Mouse (Mus musculus) spleen, adult 2 months (tissue): ENCODE measurements around the gene Ap2b1. TPM values are rescaled to one million over a fixed set of nuclear protein-coding genes. Genes with fewer than 3 reads are reported as not detected.
A peak's percentile ranks its signal among the peaks of the same experiment; 100 is the strongest.

Source experiments
- DNase-seq, 2 experiments: peaks; one replicate each; pipeline versions ENCODE4 v3.0.0 to v3.0.0-alpha.2; 2012 to 2021; ENCODE audit warnings: low spot score in 2 of 2, low read depth in 1 of 2
- H3K27ac ChIP-seq: fragments of 200-500 bp; 2 replicates; pipeline ENCODE4 v1.5.1; 2012; ENCODE audit warnings: low read length, inconsistent platforms; ENCODE audit not compliant: insufficient read depth
- H3K27me3 ChIP-seq: fragments of 200-500 bp; 2 replicates; pipeline ENCODE4 v1.6.1; 2012; ENCODE audit warnings: mild to moderate bottlenecking, moderate library complexity, low read length, inconsistent platforms; ENCODE audit not compliant: control insufficient read depth, insufficient read depth
- H3K36me3 ChIP-seq: fragments of 200-500 bp; 2 replicates; pipeline ENCODE4 v1.6.1; 2012; ENCODE audit warnings: mild to moderate bottlenecking, low read length, inconsistent platforms; ENCODE audit not compliant: control insufficient read depth, insufficient read depth
- H3K4me1 ChIP-seq: fragments of 200-500 bp; 2 replicates; pipeline ENCODE4 v1.6.1; 2011; ENCODE audit warnings: inconsistent platforms; ENCODE audit not compliant: control insufficient read depth, insufficient read depth, insufficient read length
- H3K4me3 ChIP-seq: fragments of 200-500 bp; 2 replicates; pipeline ENCODE4 v1.5.1; 2011; ENCODE audit warnings: mild to moderate bottlenecking, inconsistent platforms; ENCODE audit not compliant: insufficient read depth, insufficient read length; ENCODE audit errors: extremely low read depth
- CTCF ChIP-seq: fragments of 200-500 bp; IDR thresholded peaks from 2 replicates; pipeline ENCODE4 v1.5.1; 2011; ENCODE audit warnings: mild to moderate bottlenecking, inconsistent platforms; ENCODE audit not compliant: insufficient read depth, insufficient read length, insufficient replicate concordance; ENCODE audit errors: extremely low read depth
- POLR2A ChIP-seq: fragments of 200-500 bp; IDR thresholded peaks from 2 replicates; pipeline ENCODE4 v1.6.1; 2011; ENCODE audit warnings: low read depth, low read length, inconsistent platforms
- WGBS: fragments of 180-500 bp; shearing (Covaris S2); methylation state at CpG from one replicate; pipeline ENCODE4 v1.1.7; 2018; 5-methylcytosine and 5-hydroxymethylcytosine counted together
- polyA plus RNA-seq: library from polyadenylated mRNA; depleted of rRNA; stranded (reverse); fragments of >200 nt; gene quantifications from 2 replicates; pipeline ENCODE4 v1.2.3, GENCODE M21; 2012

Ap2b1 gene
- polyA plus RNA-seq, 1 experiment, result 26.1 TPM

- Histone ChIP-seq H3K4me3 (peak within 1 kb of the TSS; percentile 27; the same call in 1 of the 2 replicates), H3K4me1 (no peaks in the 10 kb centered on the region), H3K36me3 (no peaks in the 10 kb centered on the region), H3K27me3 (peaks cover 11% of the 10 kb centered on the region), H3K27ac (no peak within 1 kb of the TSS)
- TF ChIP-seq POLR2A (no peak), CTCF (no peak)
- DNase-seq, result no peak
- WGBS, result 6% methylated on average over 31 of the region's 44 CpGs
Observed at GRCm38 (mm10) chr11:83409087-83409754, 110.4 kb downstream of the Ap2b1 start, which contains the start of gene Rasl10b. Gene Rasl10b, plus strand, starts transcription at chr11:83409137.

- no peak for DNase-seq
- H3K4me1 ChIP-seq, result no peaks in the 10 kb centered on the region
- H3K4me3 ChIP-seq, result no peak overlapping the region
- no peaks in the 10 kb centered on the region for H3K36me3 ChIP-seq
- 5% methylated on average over 27 of the region's 40 CpGs for WGBS
- TF ChIP-seq POLR2A (no peak), CTCF (no peak)
- H3K27ac ChIP-seq, result no peak overlapping the region
- peaks cover 11% of the 10 kb centered on the region for H3K27me3 ChIP-seq
Observed at GRCm38 (mm10) chr11:83409792-83410291, 111.0 kb downstream of the Ap2b1 start.

- WGBS, result 78% methylated on average over 6 of the region's 6 CpGs
- DNase-seq, result no peak
- Histone ChIP-seq H3K36me3 (no peaks in the 10 kb centered on the region), H3K4me3 (no peak overlapping the region), H3K27me3 (peaks cover 11% of the 10 kb centered on the region), H3K27ac (no peak overlapping the region), H3K4me1 (no peaks in the 10 kb centered on the region)
- no peak for TF ChIP-seq POLR2A
- TF ChIP-seq CTCF, result no peak
Observed at GRCm38 (mm10) chr11:83410510-83410909, 111.7 kb downstream of the Ap2b1 start.

GRCm38 (mm10) chr11:83417080-83417479 lies 118.3 kb downstream of the Ap2b1 start:
- no peak overlapping the region for H3K27ac ChIP-seq
- peak in 1 of 2 experiments; percentile 26 for DNase-seq
- peaks cover 2% of the 10 kb centered on the region for H3K27me3 ChIP-seq
- peaks cover 2% of the 10 kb centered on the region; the same call in 1 of the 2 replicates for H3K4me1 ChIP-seq
- no peaks in the 10 kb centered on the region for H3K36me3 ChIP-seq
- WGBS, result 7% methylated on average over 5 of the region's 5 CpGs
- no peak overlapping the region for H3K4me3 ChIP-seq
- TF ChIP-seq POLR2A, result no peak
- TF ChIP-seq CTCF, result no peak

- Histone ChIP-seq H3K4me3 (no peak overlapping the region), H3K4me1 (peaks cover 2% of the 10 kb centered on the region; the same call in 1 of the 2 replicates), H3K36me3 (no peaks in the 10 kb centered on the region), H3K27ac (no peak overlapping the region), H3K27me3 (peaks cover 2% of the 10 kb centered on the region)
- TF ChIP-seq POLR2A, result no peak
- no peak for TF ChIP-seq CTCF
- WGBS, result 79% methylated on average over 7 of the region's 7 CpGs
- DNase-seq, result no peak
Observed at GRCm38 (mm10) chr11:83417708-83418107, 118.9 kb downstream of the Ap2b1 start.

GRCm38 (mm10) chr11:83418566-83418965 lies 119.7 kb downstream of the Ap2b1 start:
- Histone ChIP-seq H3K27ac (no peak overlapping the region), H3K4me3 (no peak overlapping the region), H3K27me3 (peaks cover 2% of the 10 kb centered on the region), H3K36me3 (no peaks in the 10 kb centered on the region), H3K4me1 (peaks cover 2% of the 10 kb centered on the region; the same call in 1 of the 2 replicates)
- DNase-seq, result no peak
- TF ChIP-seq POLR2A (no peak), CTCF (no peak)
- 7% methylated on average over 38 of the region's 38 CpGs for WGBS

GRCm38 (mm10) chr11:83420338-83420737 lies 121.5 kb downstream of the Ap2b1 start:
- Histone ChIP-seq H3K4me3 (no peak overlapping the region), H3K27ac (no peak overlapping the region), H3K27me3 (peaks cover 2% of the 10 kb centered on the region), H3K4me1 (peaks cover 2% of the 10 kb centered on the region; the same call in 1 of the 2 replicates), H3K36me3 (no peaks in the 10 kb centered on the region)
- no peak for DNase-seq
- TF ChIP-seq CTCF (no peak), POLR2A (no peak)
- 30% methylated on average over 4 of the region's 4 CpGs for WGBS
